Mouse (Mus musculus): Measurements from ENCODE around the gene Epb41l1. TPM values are rescaled to one million over a fixed set of nuclear protein-coding genes. Genes with fewer than 3 reads are reported as not detected.

The Epb41l1 gene
- total RNA-seq (2012; rRNA removed): 20.5 and 27.3 TPM in 2 replicates

GRCm38 (mm10) chr2:156420694-156421380, at the start of gene Epb41l1:
Epb41l1 (plus strand) TSS chr2:156420909.
- H3K36me3 ChIP-seq (ENCODE audit: control insufficient read depth, insufficient read depth, low read length, poor library complexity, severe bottlenecking): no peaks in the 10 kb centered on the region
- in situ Hi-C loops (cut with MboI; ENCODE audit: low sequenced_read_pairs in 2 of 2, unreplicated experiment in 2 of 2): no loop called here
- H3K27ac ChIP-seq (ENCODE audit: insufficient read depth, low read depth, low read length, poor library complexity, severe bottlenecking): peak within 1 kb of the TSS; percentile 11; the same call in 1 of the 2 replicates
- H3K4me1 ChIP-seq (ENCODE audit: control insufficient read depth in 2 of 2, insufficient read depth in 2 of 2, low read length in 2 of 2, poor library complexity in 1 of 2): peaks cover 19 to 28% of the 10 kb centered on the region in 2 experiments
- H3K4me3 ChIP-seq (ENCODE audit: insufficient read depth in 1 of 2, low read depth in 1 of 2, low read length in 2 of 2, poor library complexity in 1 of 2, severe bottlenecking in 1 of 2): peak within 1 kb of the TSS; percentile 72 to 88
- H3K9ac ChIP-seq (ENCODE audit: insufficient read depth, low read depth, low read length, poor library complexity, severe bottlenecking): peak within 1 kb of the TSS; percentile 74
- TF ChIP-seq MAFK (IDR thresholded peaks at IDR 0.05; ENCODE audit: insufficient read depth, low read depth, low read length): no peak
- DNase-seq (ENCODE audit: low read depth, low spot score): no peak
- H3K9me3 ChIP-seq (ENCODE audit: control insufficient read depth, insufficient read depth, low read depth, low read length): no peaks in the 10 kb centered on the region

DNA sequence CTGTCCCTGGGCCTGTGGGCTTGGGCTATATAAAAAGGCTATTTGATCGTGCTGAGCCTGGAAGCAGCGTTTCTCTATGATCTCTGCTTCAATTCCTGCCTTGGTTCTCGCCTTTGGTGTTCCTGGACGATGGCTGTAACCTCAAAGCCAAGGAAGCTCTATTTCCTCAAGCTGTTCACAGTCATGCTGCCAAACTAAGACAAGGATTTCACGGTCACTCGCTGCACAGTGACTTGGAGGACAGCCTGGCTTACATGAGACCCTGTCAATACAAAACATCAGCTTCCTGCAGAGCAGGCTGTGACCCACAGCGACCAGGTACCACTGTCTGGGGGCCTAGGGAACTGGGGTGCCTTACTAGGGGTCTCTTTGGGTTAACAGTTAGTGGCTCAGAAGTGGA, 43.8 kb upstream of the Epb41l1 start:
- DNase-seq (ENCODE audit: low read depth, low spot score): no peak
- Histone ChIP-seq H3K9me3 (ENCODE audit: control insufficient read depth, insufficient read depth, low read depth, low read length) (no peaks in the 10 kb centered on the region), H3K4me1 (ENCODE audit: control insufficient read depth in 2 of 2, insufficient read depth in 2 of 2, low read length in 2 of 2, poor library complexity in 1 of 2) (peaks cover 0 to 4% of the 10 kb centered on the region in 2 experiments; a peak in 1 of 4 replicates), H3K9ac (ENCODE audit: insufficient read depth, low read depth, low read length, poor library complexity, severe bottlenecking) (no peak overlapping the region), H3K27ac (ENCODE audit: insufficient read depth, low read depth, low read length, poor library complexity, severe bottlenecking) (no peak overlapping the region), H3K36me3 (ENCODE audit: control insufficient read depth, insufficient read depth, low read length, poor library complexity, severe bottlenecking) (no peaks in the 10 kb centered on the region), H3K4me3 (ENCODE audit: insufficient read depth in 1 of 2, low read depth in 1 of 2, low read length in 2 of 2, poor library complexity in 1 of 2, severe bottlenecking in 1 of 2) (no peak overlapping the region)
- TF ChIP-seq ZNF384 (IDR thresholded peaks at IDR 0.05; ENCODE audit: low read depth, low read length): no peak
- no peak for TF ChIP-seq ZC3H11A (IDR thresholded peaks at IDR 0.05; ENCODE audit: borderline replicate concordance, low read depth, low read length)
- no peak for TF ChIP-seq CHD2 (IDR thresholded peaks at IDR 0.05; ENCODE audit: low read depth, low read length)
- no peak for TF ChIP-seq MAFK (IDR thresholded peaks at IDR 0.05; ENCODE audit: insufficient read depth, low read depth, low read length)
- no peak for TF ChIP-seq HCFC1 (IDR thresholded peaks at IDR 0.05; ENCODE audit: borderline replicate concordance, insufficient read depth, low read length)
- in situ Hi-C loops (cut with MboI; ENCODE audit: low sequenced_read_pairs in 2 of 2, unreplicated experiment in 2 of 2): no loop called here

GRCm38 (mm10) chr2:156379929-156380328, 40.8 kb upstream of the Epb41l1 start:
- no peak overlapping the region for H3K9ac ChIP-seq (ENCODE audit: insufficient read depth, low read depth, low read length, poor library complexity, severe bottlenecking)
- no peak for DNase-seq (ENCODE audit: low read depth, low spot score)
- H3K4me1 ChIP-seq (ENCODE audit: control insufficient read depth in 2 of 2, insufficient read depth in 2 of 2, low read length in 2 of 2, poor library complexity in 1 of 2): peaks cover 0 to 4% of the 10 kb centered on the region in 2 experiments; a peak in 1 of 4 replicates
- in situ Hi-C loops (cut with MboI; ENCODE audit: low sequenced_read_pairs in 2 of 2, unreplicated experiment in 2 of 2): no loop called here
- H3K4me3 ChIP-seq (ENCODE audit: insufficient read depth in 1 of 2, low read depth in 1 of 2, low read length in 2 of 2, poor library complexity in 1 of 2, severe bottlenecking in 1 of 2): no peak overlapping the region
- H3K36me3 ChIP-seq (ENCODE audit: control insufficient read depth, insufficient read depth, low read length, poor library complexity, severe bottlenecking): no peaks in the 10 kb centered on the region
- H3K27ac ChIP-seq (ENCODE audit: insufficient read depth, low read depth, low read length, poor library complexity, severe bottlenecking): no peak overlapping the region
- no peaks in the 10 kb centered on the region for H3K9me3 ChIP-seq (ENCODE audit: control insufficient read depth, insufficient read depth, low read depth, low read length)
- TF ChIP-seq HCFC1 (IDR thresholded peaks at IDR 0.05; ENCODE audit: borderline replicate concordance, insufficient read depth, low read length) (no peak), ZC3H11A (IDR thresholded peaks at IDR 0.05; ENCODE audit: borderline replicate concordance, low read depth, low read length) (no peak), MAFK (IDR thresholded peaks at IDR 0.05; ENCODE audit: insufficient read depth, low read depth, low read length) (no peak), ZNF384 (IDR thresholded peaks at IDR 0.05; ENCODE audit: low read depth, low read length) (no peak), CHD2 (IDR thresholded peaks at IDR 0.05; ENCODE audit: low read depth, low read length) (no peak)

GRCm38 (mm10) chr2:156381350-156381749, 39.4 kb upstream of the Epb41l1 start:
- no peak overlapping the region for H3K9ac ChIP-seq (ENCODE audit: insufficient read depth, low read depth, low read length, poor library complexity, severe bottlenecking)
- DNase-seq (ENCODE audit: low read depth, low spot score): no peak
- in situ Hi-C loops (cut with MboI; ENCODE audit: low sequenced_read_pairs in 2 of 2, unreplicated experiment in 2 of 2): no loop called here
- H3K4me1 ChIP-seq (ENCODE audit: control insufficient read depth in 2 of 2, insufficient read depth in 2 of 2, low read length in 2 of 2, poor library complexity in 1 of 2): peaks cover 0 to 4% of the 10 kb centered on the region in 2 experiments; a peak in 1 of 4 replicates
- H3K4me3 ChIP-seq (ENCODE audit: insufficient read depth in 1 of 2, low read depth in 1 of 2, low read length in 2 of 2, poor library complexity in 1 of 2, severe bottlenecking in 1 of 2): no peak overlapping the region
- H3K9me3 ChIP-seq (ENCODE audit: control insufficient read depth, insufficient read depth, low read depth, low read length): no peaks in the 10 kb centered on the region
- no peak overlapping the region for H3K27ac ChIP-seq (ENCODE audit: insufficient read depth, low read depth, low read length, poor library complexity, severe bottlenecking)
- no peaks in the 10 kb centered on the region for H3K36me3 ChIP-seq (ENCODE audit: control insufficient read depth, insufficient read depth, low read length, poor library complexity, severe bottlenecking)
- no peak for TF ChIP-seq ZC3H11A (IDR thresholded peaks at IDR 0.05; ENCODE audit: borderline replicate concordance, low read depth, low read length)
- no peak for TF ChIP-seq HCFC1 (IDR thresholded peaks at IDR 0.05; ENCODE audit: borderline replicate concordance, insufficient read depth, low read length)
- no peak for TF ChIP-seq MAFK (IDR thresholded peaks at IDR 0.05; ENCODE audit: insufficient read depth, low read depth, low read length)
- TF ChIP-seq CHD2 (IDR thresholded peaks at IDR 0.05; ENCODE audit: low read depth, low read length): no peak
- TF ChIP-seq ZNF384 (IDR thresholded peaks at IDR 0.05; ENCODE audit: low read depth, low read length): no peak
